Mouse (Mus musculus): ENCODE data around the gene Nfyb.

Gene Nfyb

GRCm38 (mm10) chr10:82745301-82745700 lies 18.6 kb downstream of the Nfyb start:
- DNase-seq (ENCODE audit: low read depth, low spot score), result no peak

DNA sequence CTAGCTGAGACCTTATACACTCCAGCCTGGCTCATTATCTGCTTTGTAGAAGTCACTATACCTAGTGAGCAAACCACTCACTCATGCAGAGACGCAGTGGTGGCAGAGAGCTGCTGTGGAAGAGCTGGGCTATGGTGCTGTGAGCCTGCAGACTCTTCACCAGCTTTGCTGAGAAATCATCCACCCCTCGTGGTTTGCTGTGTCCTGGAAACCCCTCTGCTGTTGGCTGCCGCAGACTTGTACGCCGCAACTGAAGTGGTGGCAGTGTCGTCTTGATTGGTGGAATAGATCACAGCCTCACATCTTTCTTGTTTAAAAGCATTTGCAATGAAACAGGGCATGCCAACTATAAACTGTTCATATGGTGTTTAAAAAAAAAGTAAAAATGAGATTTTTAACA lies 19.6 kb downstream of the Nfyb start:
- no peak for DNase-seq (ENCODE audit: low read depth, low spot score)

DNA sequence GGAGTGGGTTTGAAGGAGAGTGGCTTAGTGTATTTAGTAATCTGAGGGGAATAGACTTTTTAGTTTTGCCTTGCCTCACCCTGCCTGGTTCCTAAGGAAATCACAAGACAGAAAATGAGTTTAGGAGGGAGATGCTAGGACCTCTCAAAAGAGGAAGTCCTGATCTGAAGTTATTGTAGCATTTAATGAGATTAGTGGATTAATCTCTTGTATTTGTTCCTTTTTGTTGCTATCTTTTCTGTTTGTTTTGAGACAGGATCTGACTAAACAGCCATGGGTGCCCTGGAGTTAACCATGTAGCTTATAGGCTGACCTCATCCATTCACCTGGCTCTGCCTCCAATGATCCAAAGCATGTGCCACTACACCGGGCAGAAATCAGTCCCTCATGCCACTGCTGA lies 21.4 kb downstream of the Nfyb start:
- no peak for DNase-seq (ENCODE audit: low read depth, low spot score)

DNA sequence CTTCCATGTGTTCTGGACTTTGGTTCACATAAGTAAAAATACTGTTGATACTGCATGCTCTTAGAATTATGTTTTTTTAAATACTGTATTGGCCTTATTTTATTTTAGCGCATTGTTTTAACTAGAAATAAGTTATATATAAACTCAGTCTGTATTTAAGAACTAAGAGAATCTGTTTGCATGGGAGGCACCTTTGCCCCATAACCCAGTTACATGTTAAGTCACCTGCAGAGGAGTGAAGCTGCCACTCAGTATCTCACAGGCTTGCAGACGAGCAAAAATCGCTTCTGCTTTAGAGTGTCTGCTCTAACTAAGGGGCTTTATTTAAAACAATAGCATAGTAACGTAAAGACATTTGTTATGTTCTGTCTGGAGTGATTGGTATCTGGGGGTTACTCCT lies 22.1 kb downstream of the Nfyb start:
- no peak for DNase-seq (ENCODE audit: low read depth, low spot score)

DNA sequence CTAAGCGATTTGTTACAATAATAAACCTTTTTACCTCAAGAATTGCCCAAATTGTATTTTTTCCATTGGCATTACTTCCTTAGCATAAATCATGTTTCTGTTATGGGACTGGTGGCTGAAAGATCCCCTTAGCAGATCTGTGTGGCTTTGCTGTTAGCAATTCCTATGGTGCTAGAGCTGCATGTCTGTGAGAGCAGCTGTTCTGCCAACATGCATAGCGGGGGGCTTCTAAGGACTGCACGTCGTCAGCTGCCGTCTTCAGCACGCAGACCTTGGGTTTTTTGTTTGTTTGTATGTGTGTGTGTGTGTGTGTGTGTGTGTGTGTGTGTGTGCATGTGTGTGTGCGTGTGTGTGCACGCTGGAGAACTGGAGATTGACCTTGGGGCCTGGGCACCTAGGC lies 22.6 kb downstream of the Nfyb start:
- no peak for DNase-seq (ENCODE audit: low read depth, low spot score)

GRCm38 (mm10) chr10:82699296-82699941 lies 64.5 kb downstream of the Nfyb start:
- peak; percentile 38 for DNase-seq (ENCODE audit: low read depth, low spot score)

- DNase-seq (ENCODE audit: low read depth, low spot score), result peak; percentile 84
These were observed 65.2 kb downstream of the Nfyb start for GRCm38 (mm10) chr10:82698712-82699261.
